Mouse (Mus musculus) cerebellum, postnatal 10 days (tissue): ENCODE results near the gene Naa35.

Experiments
- DNase-seq, 2 experiments: peaks; one replicate each; pipeline ENCODE4 v3.0.0; 2021; ENCODE audit warnings: mixed read lengths in 2 of 2

The Naa35 gene

GRCm38 (mm10) chr13:59584947-59585647 is at the start of gene Naa35, which contains the start of gene Agtpbp1:
Gene Naa35, plus strand, starts transcription at chr13:59585259.
Gene Agtpbp1, minus strand, starts transcription at chr13:59585227.
- DNase-seq: peak; percentile 100

- DNase-seq: peak; percentile 60 to 68
Measured at GRCm38 (mm10) chr13:59535746-59536145, 49.3 kb upstream of the Naa35 start.

- no peak for DNase-seq
Measured at GRCm38 (mm10) chr13:59536631-59537030, 48.4 kb upstream of the Naa35 start.

- DNase-seq: no peak
Measured at GRCm38 (mm10) chr13:59538661-59539060, 46.4 kb upstream of the Naa35 start.

GRCm38 (mm10) chr13:59540030-59540429 is 45.0 kb upstream of the Naa35 start:
- DNase-seq: no peak

DNA sequence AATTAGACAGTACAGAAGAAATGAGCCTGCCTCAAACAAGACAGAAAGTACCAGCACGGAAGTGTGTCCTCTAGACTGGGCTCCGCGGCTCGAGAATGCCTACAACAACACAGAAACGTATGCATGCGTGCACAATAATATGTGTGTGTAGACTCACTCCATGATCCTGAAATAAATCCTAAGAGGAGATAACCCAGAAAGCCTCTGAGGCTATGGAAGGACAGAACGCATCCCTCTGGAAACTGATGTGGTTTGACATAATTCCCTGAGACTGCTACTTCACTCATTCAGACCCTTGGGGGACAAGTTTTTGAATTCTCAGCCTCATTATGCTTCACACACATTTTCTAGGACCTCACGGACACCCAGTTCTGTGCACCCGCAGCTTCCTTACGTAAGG is 42.6 kb upstream of the Naa35 start:
- no peak for DNase-seq

- peak in 1 of 2 experiments; percentile 39 for DNase-seq
Measured at GRCm38 (mm10) chr13:59547091-59547490, 38.0 kb upstream of the Naa35 start.

- peak; percentile 61 to 80 for DNase-seq
Measured at GRCm38 (mm10) chr13:59547716-59548115, 37.3 kb upstream of the Naa35 start.

GRCm38 (mm10) chr13:59549318-59549798 is 35.7 kb upstream of the Naa35 start:
- DNase-seq: no peak

- peak; percentile 49 to 51 for DNase-seq
Measured at GRCm38 (mm10) chr13:59552286-59552685, 32.8 kb upstream of the Naa35 start.

DNA sequence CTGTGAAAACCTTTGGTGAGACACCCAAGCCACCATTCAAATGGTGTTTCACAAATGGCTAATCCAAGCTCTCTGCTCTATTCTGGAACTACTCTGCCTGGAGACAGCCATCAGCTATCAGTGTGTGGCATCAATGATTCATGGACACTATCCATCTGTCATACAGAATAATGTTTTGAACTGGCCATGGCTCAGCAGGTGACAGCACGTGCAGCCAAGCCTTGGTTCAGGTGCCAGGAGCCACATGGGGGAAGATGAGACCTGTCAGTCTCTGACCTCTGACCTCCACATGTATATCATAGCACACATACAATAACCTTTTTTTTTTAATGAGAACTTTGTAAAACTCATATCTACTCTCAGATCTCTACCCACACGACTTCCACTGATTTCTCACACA is 32.3 kb upstream of the Naa35 start:
- DNase-seq: peak; percentile 93 to 94

- DNase-seq: peak; percentile 74 to 78
Measured at GRCm38 (mm10) chr13:59554772-59555505, 30.1 kb upstream of the Naa35 start.

- peak; percentile 34 to 48 for DNase-seq
Measured at GRCm38 (mm10) chr13:59555613-59556192, 29.4 kb upstream of the Naa35 start.

- peak; percentile 84 to 85 for DNase-seq
Measured at GRCm38 (mm10) chr13:59556670-59557069, 28.4 kb upstream of the Naa35 start.

GRCm38 (mm10) chr13:59557185-59557985 is 27.7 kb upstream of the Naa35 start:
- DNase-seq: peak; percentile 96 to 97

- DNase-seq: no peak
Measured at GRCm38 (mm10) chr13:59558776-59559175, 26.3 kb upstream of the Naa35 start.

DNA sequence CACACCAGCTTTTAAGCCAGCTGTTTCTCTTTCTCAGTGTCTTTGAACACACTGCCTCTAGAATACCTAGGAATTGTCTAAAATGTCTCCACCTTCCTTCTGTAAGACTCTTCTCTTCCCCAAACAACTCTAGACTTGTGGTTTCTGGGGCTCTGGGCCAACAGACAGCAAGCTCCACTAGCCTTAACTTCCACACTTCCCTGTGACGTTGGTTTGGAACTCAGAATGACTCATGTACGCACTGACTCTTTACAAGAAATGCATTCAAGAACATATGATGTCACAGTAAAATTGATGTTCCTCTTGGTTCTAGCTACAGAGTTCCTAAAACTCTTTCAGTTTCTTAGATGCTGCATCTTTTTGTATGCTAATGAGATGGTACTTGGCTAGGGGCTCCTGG is 22.6 kb upstream of the Naa35 start:
- DNase-seq: no peak

GRCm38 (mm10) chr13:59564505-59564904 is 20.6 kb upstream of the Naa35 start:
- DNase-seq: no peak

- no peak for DNase-seq
Measured at GRCm38 (mm10) chr13:59564923-59565322, 20.1 kb upstream of the Naa35 start.

- DNase-seq: no peak
Measured at GRCm38 (mm10) chr13:59565945-59566520, 19.0 kb upstream of the Naa35 start.

GRCm38 (mm10) chr13:59571107-59571506 is 14.0 kb upstream of the Naa35 start:
- peak in 1 of 2 experiments; percentile 22 for DNase-seq

DNA sequence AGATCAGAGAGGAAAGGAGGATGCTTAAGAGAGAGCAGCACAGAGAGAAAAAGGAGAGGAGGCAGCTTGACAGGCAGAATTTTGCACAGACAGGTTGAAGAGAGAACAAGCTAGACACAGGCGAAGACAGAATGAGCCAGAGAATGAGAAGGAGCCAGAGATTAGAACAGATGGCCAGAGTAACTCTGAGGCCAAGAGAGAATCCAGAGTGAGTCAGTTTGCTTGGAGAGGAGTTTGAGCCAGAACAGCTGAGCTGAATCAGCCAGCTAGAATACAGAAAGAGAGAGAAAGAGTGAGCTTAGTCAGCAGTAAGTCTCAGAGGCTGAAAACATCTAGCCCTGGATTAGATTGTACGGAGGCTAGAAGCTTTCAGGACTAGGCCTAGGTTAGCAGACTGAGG is 12.5 kb upstream of the Naa35 start:
- DNase-seq: peak; percentile 58 to 62
